Mouse (Mus musculus): ENCODE measurements around the gene Arl13a.

GRCm38 (mm10) chrX:134220618-134221017 lies 33.3 kb downstream of the Arl13a start:
- TF ChIP-seq CTCF (IDR thresholded peaks at IDR 0.05; ENCODE audit: low read depth, low read length) (no peak), EP300 (IDR thresholded peaks at IDR 0.05; ENCODE audit: insufficient read depth, low read depth, low read length) (no peak), POLR2A (IDR thresholded peaks at IDR 0.05; ENCODE audit: insufficient read depth, low read length) (no peak)
